Mouse (Mus musculus) adrenal gland, adult 8-10 months (tissue): ENCODE data around the gene Cox8a. TPM values are rescaled to one million over a fixed set of nuclear protein-coding genes. Genes with fewer than 3 reads are reported as not detected.

Experiments used
- DNase-seq: peaks from one replicate; pipeline ENCODE4 v3.0.0; 2022
- total RNA-seq, 4 experiments: library from RNA; stranded (reverse); gene quantifications; 2 replicates each; pipeline ENCODE4 v1.2.4; 2022

Gene Cox8a
- total RNA-seq, 4 experiments from 2014 or later = 725 to 927 (median 846) TPM

DNA sequence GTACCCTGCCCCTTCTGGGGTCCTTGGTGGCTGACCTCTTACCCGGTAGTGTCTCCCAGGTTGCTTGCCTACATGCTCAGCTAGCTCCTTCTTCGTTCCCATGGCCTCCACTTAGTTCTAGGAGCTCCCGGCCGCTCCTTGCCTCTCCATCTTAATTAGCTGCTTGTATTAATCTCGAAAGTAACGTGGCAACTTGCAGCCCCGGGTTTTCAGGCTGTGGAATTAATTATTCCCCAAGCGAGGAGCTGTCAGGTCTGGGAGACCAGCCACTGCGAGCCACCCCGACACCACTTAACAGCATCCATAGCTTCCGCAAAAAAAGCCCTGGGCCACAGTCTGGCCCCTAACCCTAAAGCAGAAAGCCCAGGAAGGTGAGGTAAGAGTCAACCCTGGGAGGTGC is 34.0 kb downstream of the Cox8a start:
- DNase-seq = no peak

DNA sequence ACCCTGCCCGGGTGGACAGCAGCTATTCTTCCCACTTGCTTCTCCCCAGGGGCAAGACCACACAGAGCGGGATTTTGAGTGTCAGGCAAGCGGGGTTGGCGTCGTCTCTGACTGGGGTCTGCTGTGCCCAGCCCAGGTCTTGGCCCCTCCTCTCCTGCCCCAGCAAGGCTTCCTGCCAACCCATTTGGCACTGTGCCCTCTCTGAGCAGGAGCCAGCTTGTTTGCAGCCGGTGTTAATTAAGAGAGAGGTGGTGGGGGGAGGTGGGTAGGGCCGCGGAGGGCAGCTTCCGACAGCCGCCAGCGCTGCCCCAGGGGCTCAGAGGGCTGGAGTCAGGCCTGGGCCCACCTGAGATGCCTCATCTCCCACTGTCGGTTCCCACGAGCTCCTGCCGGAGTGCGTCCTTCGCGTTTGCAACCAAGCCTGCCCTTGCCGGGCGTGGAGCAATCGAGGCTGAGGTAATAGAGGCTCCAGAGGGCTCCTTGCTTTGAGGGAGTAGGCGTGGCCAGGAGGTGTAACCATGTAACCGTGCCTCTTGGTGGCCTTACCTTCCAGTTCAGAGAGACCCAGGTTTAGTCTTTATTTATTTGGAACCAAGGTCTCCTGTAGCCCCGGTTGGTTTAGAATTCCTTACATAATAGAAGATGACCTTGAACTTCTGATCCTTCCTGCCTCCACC is 35.0 kb downstream of the Cox8a start:
- DNase-seq = peak; percentile 71

DNA sequence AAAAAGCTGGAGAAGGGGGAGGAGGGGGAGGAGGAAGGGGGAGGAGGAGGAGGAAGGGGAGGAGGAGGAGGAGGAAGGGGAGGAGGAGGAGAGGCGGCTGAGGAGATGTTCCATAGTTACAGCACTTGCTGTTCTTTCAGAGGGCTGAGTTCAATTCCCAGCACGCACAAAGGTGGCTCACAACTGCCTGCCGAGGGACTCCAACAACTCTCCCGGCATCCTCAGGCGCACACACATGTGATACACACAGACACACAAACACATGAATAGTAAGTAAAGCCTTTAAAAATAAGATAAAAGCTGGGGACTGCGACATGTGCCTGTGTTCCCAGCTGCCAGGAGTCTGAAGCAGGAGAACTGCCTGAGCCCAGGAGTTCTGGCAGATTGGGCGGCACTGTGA is 35.9 kb downstream of the Cox8a start:
- no peak for DNase-seq

DNA sequence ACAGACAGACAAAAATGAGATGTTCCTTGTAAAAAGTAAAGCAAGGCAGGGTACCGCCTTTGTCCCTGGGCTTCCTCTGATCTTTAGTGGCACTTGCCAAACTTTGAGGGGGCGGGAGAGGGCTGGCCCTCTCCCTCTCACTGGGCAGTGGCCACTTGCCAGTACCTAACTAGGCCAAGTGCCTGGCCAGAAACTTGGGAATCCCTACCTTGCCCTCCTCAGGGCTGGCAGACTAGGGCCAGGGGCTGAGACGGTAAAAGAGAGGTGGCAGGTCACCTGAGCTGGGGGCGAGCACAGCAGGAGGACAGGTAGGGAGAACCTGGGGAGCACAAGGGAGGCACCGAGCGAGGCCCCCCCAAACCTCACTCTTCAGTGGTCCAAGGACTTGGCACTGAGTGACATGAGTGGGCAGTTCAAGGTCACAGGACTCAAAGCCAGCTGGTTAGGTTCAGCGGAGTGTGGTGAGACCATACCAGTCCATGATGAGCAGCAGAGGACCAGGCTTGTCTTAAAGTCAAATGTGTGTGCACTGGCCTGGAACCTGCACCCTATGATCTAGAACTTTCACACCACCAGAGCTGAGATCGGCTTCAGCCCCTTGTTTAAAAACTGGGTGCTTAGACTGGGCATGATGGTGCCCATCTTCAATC is 36.5 kb downstream of the Cox8a start:
- no peak for DNase-seq

DNA sequence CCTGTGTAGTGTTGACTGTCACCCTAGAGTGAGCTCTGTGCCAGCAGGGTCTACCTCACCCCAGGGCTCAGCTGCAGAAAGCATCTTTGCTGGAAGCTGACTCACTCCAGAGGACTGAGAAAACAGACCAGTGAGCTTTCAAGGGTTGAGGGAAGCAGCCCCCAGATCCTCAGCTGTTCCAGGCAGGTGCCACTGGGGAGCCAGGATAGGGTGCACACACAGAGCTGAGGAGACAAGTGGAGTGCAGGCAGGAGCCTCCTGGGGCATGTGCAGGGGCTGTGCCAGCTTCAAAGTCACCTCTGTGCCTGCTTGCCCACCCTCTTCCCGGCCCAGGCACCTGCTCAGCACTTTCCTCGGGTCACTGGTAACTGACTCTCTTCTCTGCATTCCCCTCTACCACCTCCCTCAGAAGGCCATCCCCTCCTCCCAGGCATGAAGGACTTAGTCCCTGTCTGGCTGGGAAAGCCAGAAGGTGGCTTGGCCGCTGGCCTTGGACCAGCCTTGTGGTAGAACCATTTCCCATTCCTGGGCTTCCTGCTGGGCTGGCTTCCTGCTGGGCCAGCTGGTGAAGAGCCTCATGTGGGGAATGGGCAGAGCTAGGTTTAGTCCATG is 38.5 kb downstream of the Cox8a start:
- DNase-seq = no peak

DNA sequence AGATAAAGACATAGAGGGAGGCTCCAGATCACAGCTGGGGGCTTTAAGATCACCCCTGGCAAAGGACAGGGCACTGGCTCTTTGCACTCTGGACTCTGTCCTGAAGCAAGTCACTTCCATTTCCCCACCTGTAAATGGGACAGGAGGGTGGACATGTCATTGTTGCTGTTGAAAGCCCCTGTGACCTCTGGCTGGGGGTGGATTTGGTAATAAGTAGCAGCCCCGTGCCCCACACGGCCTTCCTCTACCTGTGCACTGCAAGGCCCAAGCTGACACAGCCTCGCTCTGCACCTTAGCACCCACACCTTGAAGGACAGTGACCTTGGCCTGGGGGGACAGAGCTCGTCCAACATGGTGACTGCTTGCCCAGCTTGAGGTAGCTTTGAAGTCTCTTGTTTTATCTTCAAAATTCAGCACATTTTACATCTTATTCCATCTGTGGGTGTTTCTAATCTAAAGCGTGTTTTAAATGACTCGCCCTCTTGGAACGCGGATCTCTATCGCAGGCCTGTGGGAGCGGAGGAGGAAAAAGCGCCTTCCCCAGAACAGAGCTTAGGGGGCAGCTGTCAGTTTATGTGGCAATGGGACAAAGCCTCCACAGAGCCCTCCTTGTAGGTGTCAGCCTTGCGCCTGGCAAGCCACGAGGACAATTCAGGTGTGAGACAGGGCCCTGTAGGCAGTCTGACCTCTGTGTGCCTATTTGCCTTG is 39.5 kb downstream of the Cox8a start:
- DNase-seq = no peak

DNA sequence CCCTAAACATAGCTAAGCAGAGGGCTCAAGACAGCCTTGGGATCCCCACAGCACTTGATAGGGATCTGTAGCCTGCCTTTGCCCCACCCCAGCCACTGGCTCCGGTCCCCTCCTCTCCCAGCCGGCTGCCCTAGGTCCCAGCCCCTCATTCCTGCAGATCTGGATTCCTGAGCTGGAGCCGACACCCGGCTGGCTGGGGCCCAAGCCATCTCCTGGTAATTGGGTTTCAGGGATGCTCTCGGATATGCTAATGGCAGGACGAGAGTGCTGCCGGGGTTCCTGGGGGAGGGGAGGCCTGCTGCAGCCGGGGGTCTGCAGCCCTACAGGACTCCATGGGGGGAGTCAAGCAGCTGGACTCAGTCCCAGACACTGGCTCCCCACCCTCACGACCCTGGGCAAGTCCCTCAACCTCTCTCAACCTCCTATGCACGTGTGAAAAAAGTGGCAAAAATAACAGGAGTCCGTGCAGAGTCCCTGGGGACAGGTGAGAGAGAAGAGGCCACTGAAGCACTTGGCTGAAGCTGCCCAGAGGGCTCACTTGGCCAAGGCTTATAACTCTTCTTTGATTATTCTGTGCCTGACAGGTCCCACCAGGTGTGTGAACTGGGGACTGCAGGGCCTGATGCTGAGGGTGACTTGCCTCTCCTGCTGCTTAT is 41.2 kb downstream of the Cox8a start:
- no peak for DNase-seq

DNA sequence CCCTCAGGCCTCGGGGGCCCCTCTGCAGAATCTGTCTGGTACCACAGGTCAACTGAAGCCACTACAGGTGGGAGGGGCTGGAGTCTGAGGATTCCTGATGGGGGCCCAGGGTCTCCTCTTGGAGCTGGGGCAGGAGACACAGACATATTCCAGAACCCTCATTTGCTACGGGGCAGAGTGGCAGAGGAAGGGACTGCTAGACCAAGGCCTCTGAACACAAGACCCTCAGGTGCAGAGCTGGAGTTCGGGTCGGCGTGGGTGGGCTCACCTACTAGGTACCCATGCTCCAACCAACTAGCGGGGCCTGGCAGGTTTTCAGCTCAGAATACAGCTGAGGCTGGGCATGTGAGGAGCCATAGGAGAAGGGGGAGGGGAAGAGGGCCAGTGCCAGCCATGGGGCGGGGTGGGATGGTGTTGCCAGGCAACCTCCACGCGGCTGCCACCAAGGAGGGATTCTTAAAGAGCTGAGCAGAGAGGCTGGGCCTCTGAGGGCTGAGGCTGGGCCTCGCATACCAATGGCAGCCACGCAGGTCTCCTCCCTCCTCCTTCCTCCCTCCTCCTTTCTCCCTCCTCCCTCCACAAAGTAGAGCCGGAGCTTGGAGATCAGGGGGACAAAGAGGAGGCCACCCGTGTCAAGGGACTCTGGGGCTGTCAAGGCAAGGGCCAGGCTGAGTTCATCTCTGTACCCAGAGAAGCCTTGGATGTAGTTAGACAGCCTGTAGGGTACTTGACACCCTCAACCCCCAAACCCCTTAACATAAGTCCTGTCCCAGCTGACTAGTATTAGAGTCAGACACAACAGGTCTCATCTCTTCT is 45.2 kb downstream of the Cox8a start:
- DNase-seq = no peak

DNA sequence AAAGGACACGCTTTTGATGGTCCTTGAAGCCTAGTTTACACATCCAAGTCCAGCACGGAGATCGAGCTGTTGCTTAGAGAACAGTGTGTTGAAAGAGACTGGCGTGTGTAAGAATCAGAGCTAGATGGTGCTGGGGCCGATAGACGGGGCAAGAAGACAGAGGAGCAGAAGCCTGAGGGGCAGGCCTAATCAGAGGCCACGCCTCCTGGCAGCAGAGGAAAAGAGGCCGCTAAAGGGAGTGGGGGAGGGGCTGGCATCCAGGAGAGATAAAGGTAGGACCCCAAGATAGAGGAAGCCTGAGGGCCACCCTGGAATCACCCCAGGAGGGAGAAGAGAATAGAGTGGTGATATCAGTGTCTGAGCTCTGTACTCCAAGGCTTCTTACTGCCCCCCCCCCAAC is 46.0 kb downstream of the Cox8a start:
- no peak for DNase-seq

DNA sequence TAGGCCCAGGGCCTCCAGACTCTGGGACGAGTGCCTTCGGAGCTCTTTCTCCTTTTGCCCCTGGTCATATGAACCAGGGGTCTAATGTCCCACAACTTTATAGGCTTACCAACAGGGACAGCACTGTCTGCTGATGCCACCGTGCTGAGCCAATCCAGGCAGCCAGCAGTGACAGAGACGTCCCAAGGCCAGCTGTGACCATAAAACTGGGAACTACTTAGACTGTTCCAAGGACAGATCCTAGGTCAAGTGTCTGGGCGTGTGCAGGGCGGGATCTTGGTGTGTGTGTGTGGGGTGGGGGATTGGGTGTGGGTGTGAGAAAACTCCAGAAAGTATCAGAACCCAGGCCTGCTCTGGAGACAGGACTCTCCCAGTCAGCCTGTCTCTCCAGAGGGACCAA is 46.5 kb downstream of the Cox8a start:
- no peak for DNase-seq

DNA sequence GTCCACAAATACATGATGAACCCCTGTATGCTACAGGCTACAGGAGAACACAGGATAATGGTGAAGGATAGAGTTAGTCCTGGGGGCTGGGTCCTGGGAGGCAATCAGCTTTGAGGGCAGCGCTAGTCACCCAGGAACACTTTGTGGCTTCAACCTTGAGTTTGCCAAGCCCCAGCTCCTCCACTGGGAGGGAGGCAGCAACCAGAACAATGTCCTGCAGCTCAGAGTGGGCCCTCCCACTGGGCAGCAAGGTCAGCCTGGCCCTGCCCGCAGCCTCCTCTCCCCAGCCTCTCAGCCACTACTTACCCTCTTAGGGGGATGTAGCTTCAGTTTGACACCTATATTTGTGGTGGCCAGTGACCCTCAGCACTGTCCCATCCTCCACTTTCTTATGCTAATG is 49.0 kb downstream of the Cox8a start:
- no peak for DNase-seq

DNA sequence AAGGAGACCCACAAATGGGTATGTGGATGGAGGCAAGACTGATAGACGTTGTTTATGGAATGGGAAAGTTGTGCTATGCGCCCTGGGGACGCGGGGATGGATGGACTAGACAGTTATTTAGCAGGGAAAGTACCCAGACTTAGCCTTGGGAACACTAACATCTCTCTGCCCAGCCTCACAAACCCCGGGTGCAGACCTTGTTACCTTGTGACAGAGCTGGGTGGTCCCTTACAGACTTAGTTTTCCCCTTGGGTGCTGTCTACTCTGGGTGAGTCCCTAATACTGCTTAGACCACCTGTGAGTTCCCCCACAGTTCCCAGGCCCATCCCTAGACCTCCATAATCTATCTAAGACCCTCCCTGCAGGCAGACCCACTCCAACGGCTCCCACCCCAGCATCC is 50.6 kb downstream of the Cox8a start:
- DNase-seq = no peak

DNA sequence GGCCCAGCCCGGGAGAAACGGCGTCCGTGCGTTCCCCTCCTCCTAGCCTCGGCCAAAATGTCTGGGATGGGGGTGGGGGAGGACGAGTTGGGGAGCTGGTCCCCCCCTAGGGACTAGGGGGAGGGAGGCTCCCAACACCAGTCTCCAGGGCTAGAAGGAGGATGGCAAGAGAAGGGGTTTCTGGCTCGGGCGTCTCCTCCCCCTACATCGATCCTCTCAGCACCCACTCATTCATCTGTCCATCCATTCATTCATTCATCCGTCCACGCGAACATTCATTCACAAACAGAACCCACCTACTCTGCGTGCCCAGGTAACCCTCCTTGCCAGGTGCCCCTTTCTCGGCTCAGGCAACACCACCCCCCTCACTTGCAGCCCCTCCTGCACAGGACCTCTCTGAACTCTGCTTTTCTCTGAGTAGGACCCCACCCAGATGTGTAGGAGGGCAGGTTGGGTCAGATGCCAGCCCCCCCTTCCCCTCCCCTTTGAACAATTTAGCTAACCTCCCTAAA is 51.2 kb downstream of the Cox8a start:
- DNase-seq = no peak

DNA sequence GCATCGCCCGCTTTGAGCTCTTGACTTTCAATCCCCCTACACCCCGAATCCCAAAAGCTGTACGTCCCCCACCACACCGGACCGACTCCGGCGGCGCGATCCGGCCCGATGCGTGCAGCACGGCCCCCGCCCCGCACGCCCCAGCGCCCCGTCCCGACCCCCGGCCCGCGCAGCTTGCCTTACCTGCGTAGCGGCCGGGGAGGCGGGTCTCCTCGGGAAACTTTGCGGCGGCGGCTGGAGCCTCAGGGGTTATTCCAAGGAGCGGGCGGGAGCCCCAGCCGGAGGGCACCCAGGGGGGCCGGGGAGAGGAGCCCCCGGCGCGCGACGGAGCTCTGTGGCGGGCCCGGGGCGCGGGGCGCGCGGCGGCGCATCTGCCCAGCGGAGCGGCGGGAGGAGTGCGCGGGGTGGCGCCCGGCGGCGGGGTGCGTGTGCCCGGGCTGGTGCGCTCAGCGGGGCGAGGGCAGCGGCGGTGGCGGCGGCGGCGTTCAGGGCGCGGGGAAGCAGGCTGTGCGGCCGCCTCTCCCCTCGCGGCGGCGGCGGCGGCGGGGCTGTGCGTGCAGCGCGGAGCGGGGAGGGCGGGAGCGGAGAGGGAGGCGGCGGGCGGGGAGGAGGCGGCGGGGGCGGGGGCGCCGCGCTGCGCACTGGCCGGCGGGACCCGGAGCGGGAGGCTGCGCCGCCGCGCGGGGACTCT is 51.8 kb downstream of the Cox8a start:
- no peak for DNase-seq

Other genes with a start within 250 kb of the Cox8a start
- 100 to 1,000 TPM; 153 to 231 (median 191) TPM for gene Ppp1r14b, start 242.6 kb downstream of the Cox8a start, total RNA-seq
- gene Plcb3, start 241.1 kb downstream of the Cox8a start, total RNA-seq = 10 to 100 TPM; 40.1 to 83.9 (median 62.1) TPM
- 100 to 1,000 TPM in 2 of 4 experiments, 10 to 100 TPM in 2; 62.4 to 165 (median 91.8) TPM for gene Fkbp2, start 237.1 kb downstream of the Cox8a start, total RNA-seq
- gene Vegfb, start 230.0 kb downstream of the Cox8a start, total RNA-seq = 100 to 1,000 TPM in 1 of 4 experiments, 10 to 100 TPM in 3; 86.5 to 119 (median 95.7) TPM
- 10 to 100 TPM; 38.4 to 55.9 (median 43.3) TPM for gene Dnajc4, start 225.0 kb downstream of the Cox8a start, total RNA-seq
- gene Nudt22, start 221.5 kb downstream of the Cox8a start, total RNA-seq = 10 to 100 TPM; 36.6 to 56.0 (median 48.7) TPM
- 10 to 100 TPM; 11.0 to 18.6 (median 15.0) TPM for gene Trpt1, start 221.5 kb downstream of the Cox8a start, total RNA-seq
- 10 to 100 TPM in 2 of 4 experiments, 1 to 10 TPM in 2; 6.4 to 10.8 (median 8.8) TPM for gene Fermt3, start 198.1 kb downstream of the Cox8a start, total RNA-seq
- 100 to 1,000 TPM; 129 to 273 (median 162) TPM for gene Stip1, start 177.6 kb downstream of the Cox8a start, total RNA-seq
- gene Macrod1, start 160.8 kb downstream of the Cox8a start, total RNA-seq = 10 to 100 TPM; 27.7 to 64.8 (median 40.3) TPM
- 10 to 100 TPM in 2 of 4 experiments, 1 to 10 TPM in 2; 2.9 to 27.5 (median 14.8) TPM for gene Flrt1, start 111.9 kb downstream of the Cox8a start, total RNA-seq
- 100 to 1,000 TPM; 127 to 182 (median 149) TPM for gene Otub1, start 11.3 kb downstream of the Cox8a start, total RNA-seq
- gene Naa40, start 23.6 kb upstream of the Cox8a start, total RNA-seq = 10 to 100 TPM; 20.9 to 27.4 (median 24.4) TPM
- 1 to 10 TPM; 3.8 to 7.5 (median 5.3) TPM for gene Rcor2, start 49.7 kb upstream of the Cox8a start, total RNA-seq
- 10 to 100 TPM; 66.7 to 95.6 (median 79.8) TPM for gene Mark2, start 124.2 kb upstream of the Cox8a start, total RNA-seq
- gene Spindoc, start 165.4 kb upstream of the Cox8a start, total RNA-seq = 10 to 100 TPM; 20.3 to 27.0 (median 25.5) TPM
- gene 2700081O15Rik, start 200.0 kb upstream of the Cox8a start, total RNA-seq = 10 to 100 TPM; 20.2 to 29.5 (median 27.3) TPM